Mouse (Mus musculus) hindbrain, embryonic 14.5 days (tissue): Measurements from ENCODE around the gene Kcnc3. TPM values are rescaled to one million over a fixed set of nuclear protein-coding genes. Genes with fewer than 3 reads are reported as not detected.

Source experiments
- ATAC-seq: fragments of 200-750 bp; cut with Nextera tagmentation; 2 replicates; pipeline ENCODE4 v1.8.0; 2017; ENCODE audit warnings: moderate number of reproducible peaks, mild to moderate bottlenecking, moderate TSS enrichment, moderate library complexity; ENCODE audit not compliant: low FRiP score
- DNase-seq: peaks from one replicate; pipeline ENCODE4 v3.0.0-alpha.2; 2015; ENCODE audit warnings: low spot score
- H3K27ac ChIP-seq: fragments of 300-500 bp; sonication (generic); 2 replicates; pipeline ENCODE4 v1.5.1; 2014; ENCODE audit warnings: mild to moderate bottlenecking, moderate library complexity
- H3K27me3 ChIP-seq: fragments of 300-500 bp; sonication (generic); 2 replicates; pipeline ENCODE4 v1.6.1; 2014; ENCODE audit warnings: mild to moderate bottlenecking, low read length, mixed read lengths; ENCODE audit not compliant: control insufficient read depth, insufficient read depth
- H3K36me3 ChIP-seq: fragments of 300-500 bp; sonication (generic); replicated peaks from 2 replicates; pipeline ENCODE4 v1.6.1; 2014; ENCODE audit not compliant: control insufficient read depth, insufficient read depth
- H3K4me1 ChIP-seq: fragments of 300-500 bp; sonication (generic); replicated peaks from 2 replicates; pipeline ENCODE4 v1.6.1; 2014; ENCODE audit warnings: antibody characterized with exemption, low read length, mixed read lengths; ENCODE audit not compliant: control insufficient read depth, insufficient read depth
- H3K4me2 ChIP-seq: fragments of 300-500 bp; sonication (generic); replicated peaks from 2 replicates; pipeline ENCODE4 v1.6.1; 2014; ENCODE audit warnings: mild to moderate bottlenecking, moderate library complexity
- H3K4me3 ChIP-seq: fragments of 300-500 bp; sonication (generic); replicated peaks from 2 replicates; pipeline ENCODE4 v1.5.1; 2014; ENCODE audit warnings: mild to moderate bottlenecking, low read length
- H3K9ac ChIP-seq: fragments of 300-500 bp; sonication (generic); 2 replicates; pipeline ENCODE4 v1.6.1; 2014
- H3K9me3 ChIP-seq: fragments of 300-500 bp; sonication (generic); 2 replicates; pipeline ENCODE4 v1.6.1; 2016; ENCODE audit warnings: low read length; ENCODE audit not compliant: control insufficient read depth
- WGBS: fragments of 180-500 bp; shearing (Covaris S2); extraction: QIAGEN DNeasy Blood & Tissue Kit; methylation state at CpG from one replicate; pipeline ENCODE4 v1.1.7; 2014; 5-methylcytosine and 5-hydroxymethylcytosine counted together
- polyA plus RNA-seq: library from polyadenylated mRNA; unstranded; fragments of >200 nt; fragmentation: Nextera tagmentation; extraction: Ambion mirVana; gene quantifications from 2 replicates; pipeline ENCODE4 v1.2.1, GENCODE M21; 2014

Gene Kcnc3
- polyA plus RNA-seq, 1 experiment from 2014 or later = 8.6 TPM

- 94% methylated on average over 21 of the region's 21 CpGs for WGBS
- peaks cover 14% of the 10 kb centered on the region for H3K4me1 ChIP-seq
- H3K27ac ChIP-seq = no peak overlapping the region
- ATAC-seq (no peak), DNase-seq (no peak)
- no peak overlapping the region for H3K4me2 ChIP-seq
- H3K27me3 ChIP-seq = no peaks in the 10 kb centered on the region
- H3K36me3 ChIP-seq = peaks cover 28% of the 10 kb centered on the region
- H3K9me3 ChIP-seq = no peaks in the 10 kb centered on the region
- no peak overlapping the region for H3K4me3 ChIP-seq
- H3K9ac ChIP-seq = no peak overlapping the region
These were observed 39.2 kb upstream of the Kcnc3 start for GRCm38 (mm10) chr7:44551301-44551700.

GRCm38 (mm10) chr7:44551731-44552130 is 38.7 kb upstream of the Kcnc3 start:
- DNase-seq (no peak), ATAC-seq (no peak)
- Histone ChIP-seq H3K27ac (no peak overlapping the region), H3K4me2 (no peak overlapping the region), H3K4me3 (no peak overlapping the region), H3K9me3 (no peaks in the 10 kb centered on the region), H3K4me1 (peaks cover 14% of the 10 kb centered on the region), H3K36me3 (peaks cover 28% of the 10 kb centered on the region), H3K9ac (no peak overlapping the region), H3K27me3 (no peaks in the 10 kb centered on the region)
- WGBS = 83% methylated on average over 22 of the region's 22 CpGs

GRCm38 (mm10) chr7:44552141-44552908 is 38.1 kb upstream of the Kcnc3 start:
- H3K4me3 ChIP-seq = peak overlapping the region; percentile 68

GRCm38 (mm10) chr7:44553196-44553764 is 37.2 kb upstream of the Kcnc3 start:
- Histone ChIP-seq H3K4me2 (peak overlapping the region; percentile 69), H3K4me1 (peaks cover 6% of the 10 kb centered on the region), H3K36me3 (peaks cover 28% of the 10 kb centered on the region), H3K9ac (peak overlapping the region; percentile 46), H3K9me3 (no peaks in the 10 kb centered on the region), H3K27ac (peak overlapping the region; percentile 84), H3K4me3 (peak overlapping the region; percentile 68), H3K27me3 (no peaks in the 10 kb centered on the region)
- DNase-seq = peak; percentile 73
- WGBS = under 1% methylated on average over 32 of the region's 32 CpGs
- ATAC-seq = peak; percentile 72

More at GRCm38 (mm10) chr7:44552141-44552908, 38.1 kb upstream of the Kcnc3 start:
- no peak for ATAC-seq
- WGBS = 88% methylated on average over 31 of the region's 31 CpGs
- H3K9ac ChIP-seq = peak overlapping the region; percentile 46; the same call in 1 of the 2 replicates
- H3K4me1 ChIP-seq = peaks cover 14% of the 10 kb centered on the region
- no peak overlapping the region for H3K27ac ChIP-seq
- H3K9me3 ChIP-seq = no peaks in the 10 kb centered on the region
- peaks cover 28% of the 10 kb centered on the region for H3K36me3 ChIP-seq
- no peak for DNase-seq
- peak overlapping the region; percentile 69 for H3K4me2 ChIP-seq
- H3K27me3 ChIP-seq = no peaks in the 10 kb centered on the region

- Histone ChIP-seq H3K4me2 (peak within 1 kb of the TSS; percentile 69), H3K36me3 (peaks cover 28% of the 10 kb centered on the region), H3K27ac (peak within 1 kb of the TSS; percentile 84), H3K27me3 (no peaks in the 10 kb centered on the region), H3K9me3 (no peaks in the 10 kb centered on the region), H3K4me3 (peak within 1 kb of the TSS; percentile 68), H3K4me1 (peaks cover 6% of the 10 kb centered on the region), H3K9ac (peak within 1 kb of the TSS; percentile 46)
- under 1% methylated on average over 22 of the region's 22 CpGs for WGBS
- peak; percentile 97 for DNase-seq
- ATAC-seq = peak; percentile 74
These were observed 36.6 kb upstream of the Kcnc3 start, which contains the start of gene Nr1h2 for GRCm38 (mm10) chr7:44553826-44554225. Nr1h2 (minus strand) TSS chr7:44553951.

- Histone ChIP-seq H3K36me3 (no peaks in the 10 kb centered on the region), H3K4me2 (no peak overlapping the region), H3K4me3 (no peak overlapping the region), H3K9ac (no peak overlapping the region), H3K27me3 (no peaks in the 10 kb centered on the region), H3K9me3 (no peaks in the 10 kb centered on the region), H3K4me1 (peaks cover 5% of the 10 kb centered on the region), H3K27ac (no peak overlapping the region)
- no peak for ATAC-seq
- WGBS = 74% methylated on average over 2 of the region's 2 CpGs
- DNase-seq = no peak
These were observed 32.8 kb upstream of the Kcnc3 start for GRCm38 (mm10) chr7:44557629-44558028.

- 56% methylated on average over 18 of the region's 18 CpGs for WGBS
These were observed 29.7 kb upstream of the Kcnc3 start for GRCm38 (mm10) chr7:44560435-44561400.

GRCm38 (mm10) chr7:44563284-44563683 is 27.2 kb upstream of the Kcnc3 start:
- DNase-seq = no peak
- ATAC-seq = no peak
- Histone ChIP-seq H3K36me3 (no peaks in the 10 kb centered on the region), H3K9ac (no peak overlapping the region), H3K9me3 (no peaks in the 10 kb centered on the region), H3K27me3 (no peaks in the 10 kb centered on the region), H3K4me1 (no peaks in the 10 kb centered on the region), H3K4me2 (no peak overlapping the region), H3K4me3 (no peak overlapping the region), H3K27ac (no peak overlapping the region)
- 59% methylated on average over 8 of the region's 8 CpGs for WGBS

More at GRCm38 (mm10) chr7:44560435-44561400, 29.7 kb upstream of the Kcnc3 start:
- no peak overlapping the region for H3K27ac ChIP-seq
- no peaks in the 10 kb centered on the region for H3K36me3 ChIP-seq
- peak; percentile 37; the same call in 1 of the 2 replicates for ATAC-seq
- no peaks in the 10 kb centered on the region for H3K9me3 ChIP-seq
- peak; percentile 93 for DNase-seq
- no peaks in the 10 kb centered on the region for H3K4me1 ChIP-seq
- no peak overlapping the region for H3K4me3 ChIP-seq
- H3K4me2 ChIP-seq = no peak overlapping the region
- no peak overlapping the region for H3K9ac ChIP-seq
- no peaks in the 10 kb centered on the region for H3K27me3 ChIP-seq

GRCm38 (mm10) chr7:44564486-44564885 is 26.0 kb upstream of the Kcnc3 start:
- Histone ChIP-seq H3K4me2 (no peak overlapping the region), H3K4me3 (no peak overlapping the region), H3K36me3 (no peaks in the 10 kb centered on the region), H3K9me3 (no peaks in the 10 kb centered on the region), H3K9ac (no peak overlapping the region), H3K27me3 (no peaks in the 10 kb centered on the region), H3K27ac (no peak overlapping the region), H3K4me1 (no peaks in the 10 kb centered on the region)
- DNase-seq (no peak), ATAC-seq (no peak)
- WGBS = 87% methylated on average over 10 of the region's 10 CpGs
